Mouse (Mus musculus): ENCODE results near the gene BC029722.

GRCm38 (mm10) chr2:155817301-155818245 is 1.7 kb downstream of the BC029722 start:
- TF ChIP-seq CTCF (IDR thresholded peaks at IDR 0.05; ENCODE audit: control insufficient read depth, insufficient read depth, low read length) (no peak), POLR2A (IDR thresholded peaks at IDR 0.05; ENCODE audit: borderline replicate concordance, control insufficient read depth, low read depth, low read length) (no peak)
